Mouse (Mus musculus) right cerebral cortex, postnatal 14 days (tissue): ENCODE measurements at regions not wholly inside any gene's neighbourhood (a gene's known extent, or its start where the extent isn't known, plus 50 kb on each side); places are given as distances from the start of the nearest gene placed in this dataset.

Experiments used
- DNase-seq: peaks from one replicate; pipeline ENCODE4 v3.0.0; 2022

GRCm38 (mm10) chr6:121560852-121561251, 74.3 kb upstream of the A2m start:
- peak; percentile 73 for DNase-seq

GRCm38 (mm10) chr6:121560393-121560793, 74.8 kb upstream of the A2m start:
- no peak for DNase-seq

GRCm38 (mm10) chr6:121556481-121556880, 78.7 kb upstream of the A2m start:
- DNase-seq: peak; percentile 16

GRCm38 (mm10) chr6:121553501-121554132, 80.1 kb upstream of the Iqsec3 start:
- DNase-seq: no peak

GRCm38 (mm10) chr6:121533521-121533920, 60.0 kb upstream of the Iqsec3 start:
- no peak for DNase-seq

GRCm38 (mm10) chr6:121532926-121533325, 59.4 kb upstream of the Iqsec3 start:
- DNase-seq: peak; percentile 61

- DNase-seq: no peak
These were observed 58.4 kb upstream of the Iqsec3 start for GRCm38 (mm10) chr6:121531825-121532389.

GRCm38 (mm10) chr6:121527281-121527680, 53.8 kb upstream of the Iqsec3 start:
- DNase-seq: no peak

- no peak for DNase-seq
These were observed 52.6 kb upstream of the Iqsec3 start for GRCm38 (mm10) chr6:121526121-121526520.

- DNase-seq: no peak
These were observed 51.1 kb upstream of the Iqsec3 start for GRCm38 (mm10) chr6:121524613-121524970.

- DNase-seq: no peak
These were observed 50.6 kb upstream of the Iqsec3 start for GRCm38 (mm10) chr6:121523882-121524612.
